Mouse (Mus musculus) testis, adult 2 months (tissue): ENCODE data around the gene Tmem107.

Experiments
- CTCF ChIP-seq: fragments of 200-500 bp; IDR thresholded peaks from 2 replicates; pipeline ENCODE4 v1.5.1; 2012; ENCODE audit warnings: low read depth, mild to moderate bottlenecking, inconsistent platforms, low read length, moderate library complexity; ENCODE audit not compliant: control insufficient read depth, insufficient read depth, insufficient replicate concordance
- POLR2A ChIP-seq: fragments of 200-500 bp; IDR thresholded peaks from 2 replicates; pipeline ENCODE4 v1.6.1; 2012; ENCODE audit warnings: low read depth, mild to moderate bottlenecking, inconsistent platforms, low read length, moderate library complexity; ENCODE audit not compliant: control insufficient read depth

- TF ChIP-seq CTCF (no peak), POLR2A (no peak)
Measured at GRCm38 (mm10) chr11:69065394-69065925, 5.1 kb upstream of the Tmem107 start.
